Mouse (Mus musculus) CD4-positive naive resting alpha-beta T cell, adult 76 days (primary cell): Measurements from ENCODE around the gene Il31. TPM values are rescaled to one million over a fixed set of nuclear protein-coding genes. Genes with fewer than 3 reads are reported as not detected.

Experiments used
- total RNA-seq: library from RNA; stranded (reverse); gene quantifications from one replicate; pipeline ENCODE4 v1.2.4, GENCODE M21; 2023

Gene Il31
- total RNA-seq = not detected

DNA sequence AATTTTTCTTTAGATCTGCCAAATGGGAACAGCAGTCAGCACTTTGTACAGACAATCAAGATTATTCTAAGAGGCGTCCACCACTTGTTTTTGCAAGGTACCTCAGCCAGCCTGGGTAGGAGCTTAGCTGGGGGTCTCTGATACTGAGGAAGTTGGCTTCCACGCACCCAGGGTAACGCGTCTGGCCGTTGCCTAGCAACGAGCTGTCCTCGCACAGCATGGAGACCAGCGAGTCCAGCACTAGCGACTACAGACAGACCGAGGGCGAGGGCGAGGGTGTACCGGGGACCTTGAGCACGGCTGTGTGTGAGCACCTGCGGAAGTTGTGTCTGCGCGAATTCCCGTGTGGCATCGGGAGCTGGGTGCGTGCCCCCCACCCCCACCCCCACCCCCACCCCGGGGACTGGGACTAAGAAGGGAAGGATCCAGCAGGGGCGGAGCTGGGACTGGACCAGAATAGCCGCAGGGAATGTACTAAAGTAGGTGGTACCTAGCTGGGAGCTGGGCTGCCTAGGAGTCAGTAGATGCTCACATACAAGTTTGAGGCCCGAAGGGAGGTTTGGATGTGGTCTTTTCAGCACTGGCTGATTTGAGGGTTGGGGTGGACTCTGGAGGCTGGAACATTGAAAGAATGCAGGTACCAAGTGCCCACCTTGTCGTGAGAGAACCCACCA lies at the start of gene Il31, which contains the start of gene Lrrc43:
Gene Il31, minus strand, starts transcription at position 378 of the 674 bp plus-strand sequence.
Gene Lrrc43, plus strand, starts transcription at position 194 of the 674 bp plus-strand sequence.

GRCm38 (mm10) chr5:123525281-123525680 lies 36.0 kb upstream of the Il31 start, which contains the start of gene Gm49027:
TSS of gene Gm49027 (minus strand) at chr5:123525488.

GRCm38 (mm10) chr5:123523692-123524392 lies 34.6 kb upstream of the Il31 start, which contains the start of gene Diablo:
TSS of gene Diablo (minus strand) at chr5:123524176.

DNA sequence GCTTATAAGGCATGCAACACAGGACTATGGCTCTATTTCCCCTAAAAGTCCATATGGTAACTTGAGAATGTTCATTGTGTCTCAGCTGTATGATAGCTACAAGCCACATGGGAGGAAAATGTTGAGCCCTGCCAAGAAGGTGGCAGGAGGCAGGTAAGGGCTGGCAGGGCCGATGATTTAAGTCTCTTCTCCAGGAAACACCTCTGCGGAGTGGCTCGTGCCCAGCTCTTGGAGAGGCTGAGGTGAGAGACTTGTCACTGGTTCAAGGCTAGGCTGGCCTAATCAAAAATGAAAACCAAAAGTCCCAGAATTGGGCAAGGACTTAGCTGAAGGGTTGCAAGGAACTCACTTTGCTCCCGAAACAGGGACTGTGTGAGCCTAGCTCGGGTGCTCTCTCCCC lies 20.9 kb upstream of the Il31 start, which contains the start of gene B3gnt4:
Gene B3gnt4, plus strand, starts transcription at position 301 of the 400 bp plus-strand sequence.

Other genes starting within 250 kb of the Il31 start
- gene Wdr66, start 237.4 kb downstream of the Il31 start, total RNA-seq = 1.9 TPM
- gene Bcl7a, start 145.7 kb downstream of the Il31 start, total RNA-seq = 18.7 TPM
- gene Mlxip, start 94.7 kb downstream of the Il31 start, total RNA-seq = 97.0 TPM
- not detected for gene Lrrc43, start 184 bp downstream of the Il31 start, total RNA-seq
- gene B3gnt4, start 21.0 kb upstream of the Il31 start, total RNA-seq = not detected
- 51.0 TPM for gene Diablo, start 34.7 kb upstream of the Il31 start, total RNA-seq
- 6.0 TPM for gene Gm49027, start 36.0 kb upstream of the Il31 start, total RNA-seq
- 40.0 TPM for gene Vps33a, start 83.5 kb upstream of the Il31 start, total RNA-seq
- gene Clip1, start 195.1 kb upstream of the Il31 start, total RNA-seq = 120 TPM
- gene Zcchc8, start 231.6 kb upstream of the Il31 start, total RNA-seq = 71.2 TPM